Mouse (Mus musculus): ENCODE measurements around the gene Pomgnt1. TPM values are rescaled to one million over a fixed set of nuclear protein-coding genes. Genes with fewer than 3 reads are reported as not detected.
A peak's percentile ranks its signal among the peaks of the same experiment; 100 is the strongest.

Pomgnt1 gene
- polyA plus RNA-seq, 1 experiment from 2014 or later: 56.9 TPM

DNA sequence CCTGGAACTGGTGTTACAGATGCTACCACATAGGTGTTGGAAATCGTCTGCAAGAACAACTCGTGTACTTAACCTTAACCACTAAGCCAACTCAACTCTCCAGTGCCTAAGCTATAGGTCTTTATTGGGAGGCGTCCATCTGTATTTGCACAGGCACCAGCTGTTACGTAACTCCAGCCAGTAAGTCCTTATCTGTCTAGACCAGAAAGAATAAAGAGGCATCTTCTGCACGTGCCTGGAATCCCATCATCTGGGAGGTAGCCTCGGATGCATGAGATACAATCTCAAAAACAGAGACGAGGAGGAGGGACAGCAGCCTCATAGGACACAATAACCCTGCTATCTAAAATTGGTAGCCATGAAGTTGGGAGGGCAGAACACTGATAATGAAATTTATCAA lies 22.7 kb upstream of the Pomgnt1 start:
- 63% methylated on average over 7 of the region's 7 CpGs for WGBS

DNA sequence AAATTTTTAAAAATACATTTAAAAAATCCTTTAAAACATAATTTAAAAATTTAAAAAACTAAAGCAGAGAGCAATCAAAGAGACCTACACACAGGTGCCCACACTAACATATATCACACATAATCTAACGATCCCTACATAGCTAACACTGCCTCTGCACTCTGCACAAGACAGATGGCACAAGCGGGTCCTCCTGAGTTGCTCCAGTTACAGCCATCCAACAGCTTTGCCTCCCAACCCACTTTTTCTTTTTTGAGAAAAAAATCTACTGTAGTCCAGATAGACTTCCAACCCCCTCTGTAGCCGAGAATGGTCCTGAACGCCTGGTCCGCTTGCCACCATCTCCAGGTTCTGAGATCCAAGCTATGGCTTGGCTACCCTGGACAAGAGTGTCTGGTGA lies 18.4 kb upstream of the Pomgnt1 start:
- H3K4me2 ChIP-seq: no peak overlapping the region
- H3K4me1 ChIP-seq: no peaks in the 10 kb centered on the region
- no peak overlapping the region for H3K4me3 ChIP-seq
- H3K36me3 ChIP-seq: peaks cover 80% of the 10 kb centered on the region
- no peaks in the 10 kb centered on the region for H3K9me3 ChIP-seq
- ATAC-seq (ENCODE audit: extremely low read depth, insufficient number of reproducible peaks, low FRiP score, low TSS enrichment): no peak
- WGBS: 88% methylated on average over 5 of the region's 5 CpGs
- H3K9ac ChIP-seq: no peak overlapping the region
- H3K27ac ChIP-seq (replicated peaks): no peak overlapping the region
- no peaks in the 10 kb centered on the region for H3K27me3 ChIP-seq (replicated peaks)

More for the DNA sequence above, 22.7 kb upstream of the Pomgnt1 start:
- H3K36me3 ChIP-seq: peaks cover 97% of the 10 kb centered on the region
- H3K4me1 ChIP-seq: no peaks in the 10 kb centered on the region
- no peaks in the 10 kb centered on the region for H3K27me3 ChIP-seq (replicated peaks)
- H3K4me3 ChIP-seq: no peak overlapping the region
- no peak overlapping the region for H3K9ac ChIP-seq
- no peak for ATAC-seq (ENCODE audit: extremely low read depth, insufficient number of reproducible peaks, low FRiP score, low TSS enrichment)
- H3K4me2 ChIP-seq: no peak overlapping the region
- no peaks in the 10 kb centered on the region for H3K9me3 ChIP-seq
- H3K27ac ChIP-seq (replicated peaks): no peak overlapping the region

- Histone ChIP-seq H3K9me3 (no peaks in the 10 kb centered on the region), H3K4me1 (no peaks in the 10 kb centered on the region), H3K27ac (replicated peaks) (no peak overlapping the region), H3K4me3 (no peak overlapping the region), H3K9ac (no peak overlapping the region), H3K27me3 (replicated peaks) (no peaks in the 10 kb centered on the region), H3K36me3 (peaks cover 64% of the 10 kb centered on the region), H3K4me2 (no peak overlapping the region)
- ATAC-seq (ENCODE audit: extremely low read depth, insufficient number of reproducible peaks, low FRiP score, low TSS enrichment): no peak
- WGBS: 80% methylated on average over 6 of the region's 6 CpGs
Measured at GRCm38 (mm10) chr4:116110695-116111094, 12.9 kb upstream of the Pomgnt1 start.

DNA sequence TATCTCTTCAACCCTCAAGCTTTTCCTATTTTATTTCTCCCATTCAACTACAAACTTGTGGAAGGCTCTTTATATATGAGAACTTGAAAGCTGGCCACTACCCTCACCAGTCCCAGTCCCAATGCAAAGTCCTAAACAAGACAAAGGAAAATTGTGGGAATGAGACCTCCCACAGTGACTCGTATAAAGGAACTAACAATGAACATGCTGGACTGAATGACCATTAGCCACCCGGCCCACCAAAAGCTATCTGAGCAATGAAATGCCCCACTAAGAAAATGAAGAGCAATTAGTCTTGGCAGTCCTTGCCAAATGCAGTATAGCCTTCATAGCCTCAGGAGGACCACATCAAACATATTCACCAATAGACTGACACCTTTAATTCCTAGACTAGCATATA lies 12.2 kb upstream of the Pomgnt1 start:
- H3K27ac ChIP-seq (replicated peaks): no peak overlapping the region
- H3K9ac ChIP-seq: no peak overlapping the region
- no peaks in the 10 kb centered on the region for H3K4me1 ChIP-seq
- H3K27me3 ChIP-seq (replicated peaks): no peaks in the 10 kb centered on the region
- 83% methylated on average over 2 of the region's 2 CpGs for WGBS
- peaks cover 64% of the 10 kb centered on the region for H3K36me3 ChIP-seq
- H3K9me3 ChIP-seq: no peaks in the 10 kb centered on the region
- ATAC-seq (ENCODE audit: extremely low read depth, insufficient number of reproducible peaks, low FRiP score, low TSS enrichment): no peak
- no peak overlapping the region for H3K4me2 ChIP-seq
- H3K4me3 ChIP-seq: no peak overlapping the region

- ATAC-seq (ENCODE audit: extremely low read depth, insufficient number of reproducible peaks, low FRiP score, low TSS enrichment): no peak
- Histone ChIP-seq H3K4me1 (peaks cover 21% of the 10 kb centered on the region), H3K27ac (replicated peaks) (no peak overlapping the region), H3K9me3 (no peaks in the 10 kb centered on the region), H3K4me2 (peak overlapping the region; percentile 85), H3K9ac (peak overlapping the region; percentile 83), H3K36me3 (peaks cover 22% of the 10 kb centered on the region), H3K4me3 (peak overlapping the region; percentile 70), H3K27me3 (replicated peaks) (no peaks in the 10 kb centered on the region)
- WGBS: 0% methylated on average over 1 of the region's 1 CpGs
Measured at GRCm38 (mm10) chr4:116122762-116123161, 878 bp upstream of the Pomgnt1 start.

- no peaks in the 10 kb centered on the region for H3K9me3 ChIP-seq
- no peak overlapping the region for H3K27ac ChIP-seq (replicated peaks)
- no peak overlapping the region for H3K4me2 ChIP-seq
- no peak overlapping the region for H3K9ac ChIP-seq
- H3K4me3 ChIP-seq: no peak overlapping the region
- WGBS: 81% methylated on average over 4 of the region's 4 CpGs
- no peak for ATAC-seq (ENCODE audit: extremely low read depth, insufficient number of reproducible peaks, low FRiP score, low TSS enrichment)
- peaks cover 21% of the 10 kb centered on the region for H3K4me1 ChIP-seq
- no peaks in the 10 kb centered on the region for H3K27me3 ChIP-seq (replicated peaks)
- H3K36me3 ChIP-seq: no peaks in the 10 kb centered on the region
Measured at GRCm38 (mm10) chr4:116125803-116126386, 2.3 kb downstream of the Pomgnt1 start.

GRCm38 (mm10) chr4:116127956-116128355 lies 4.3 kb downstream of the Pomgnt1 start:
- no peaks in the 10 kb centered on the region for H3K27me3 ChIP-seq (replicated peaks)
- H3K9me3 ChIP-seq: no peaks in the 10 kb centered on the region
- 75% methylated on average over 6 of the region's 6 CpGs for WGBS
- no peak overlapping the region for H3K9ac ChIP-seq
- H3K4me2 ChIP-seq: no peak overlapping the region
- H3K27ac ChIP-seq (replicated peaks): no peak overlapping the region
- no peaks in the 10 kb centered on the region for H3K36me3 ChIP-seq
- ATAC-seq (ENCODE audit: extremely low read depth, insufficient number of reproducible peaks, low FRiP score, low TSS enrichment): no peak
- H3K4me1 ChIP-seq: peaks cover 14% of the 10 kb centered on the region
- H3K4me3 ChIP-seq: no peak overlapping the region

- H3K9me3 ChIP-seq: no peaks in the 10 kb centered on the region
- no peak for ATAC-seq (ENCODE audit: extremely low read depth, insufficient number of reproducible peaks, low FRiP score, low TSS enrichment)
- 77% methylated on average over 4 of the region's 4 CpGs for WGBS
Measured at GRCm38 (mm10) chr4:116133126-116133525, 9.5 kb downstream of the Pomgnt1 start.

GRCm38 (mm10) chr4:116134990-116135389 lies 11.3 kb downstream of the Pomgnt1 start:
- no peak for ATAC-seq (ENCODE audit: extremely low read depth, insufficient number of reproducible peaks, low FRiP score, low TSS enrichment)
- Histone ChIP-seq H3K9ac (no peak overlapping the region), H3K36me3 (0 out of 2 replicates have a peak, but pooled peaks cover 9% of the 10 kb centered on the region), H3K4me1 (peaks cover 7% of the 10 kb centered on the region; the same call in 1 of the 2 replicates), H3K4me2 (no peak overlapping the region), H3K9me3 (no peaks in the 10 kb centered on the region), H3K27me3 (replicated peaks) (no peaks in the 10 kb centered on the region), H3K4me3 (no peak overlapping the region), H3K27ac (replicated peaks) (no peak overlapping the region)
- WGBS: 38% methylated on average over 2 of the region's 2 CpGs

More at GRCm38 (mm10) chr4:116133126-116133525, 9.5 kb downstream of the Pomgnt1 start:
- Histone ChIP-seq H3K9ac (no peak overlapping the region), H3K27ac (replicated peaks) (no peak overlapping the region), H3K36me3 (0 out of 2 replicates have a peak, but pooled peaks cover 9% of the 10 kb centered on the region), H3K4me1 (peaks cover 7% of the 10 kb centered on the region; the same call in 1 of the 2 replicates), H3K4me3 (no peak overlapping the region), H3K4me2 (no peak overlapping the region), H3K27me3 (replicated peaks) (no peaks in the 10 kb centered on the region)

DNA sequence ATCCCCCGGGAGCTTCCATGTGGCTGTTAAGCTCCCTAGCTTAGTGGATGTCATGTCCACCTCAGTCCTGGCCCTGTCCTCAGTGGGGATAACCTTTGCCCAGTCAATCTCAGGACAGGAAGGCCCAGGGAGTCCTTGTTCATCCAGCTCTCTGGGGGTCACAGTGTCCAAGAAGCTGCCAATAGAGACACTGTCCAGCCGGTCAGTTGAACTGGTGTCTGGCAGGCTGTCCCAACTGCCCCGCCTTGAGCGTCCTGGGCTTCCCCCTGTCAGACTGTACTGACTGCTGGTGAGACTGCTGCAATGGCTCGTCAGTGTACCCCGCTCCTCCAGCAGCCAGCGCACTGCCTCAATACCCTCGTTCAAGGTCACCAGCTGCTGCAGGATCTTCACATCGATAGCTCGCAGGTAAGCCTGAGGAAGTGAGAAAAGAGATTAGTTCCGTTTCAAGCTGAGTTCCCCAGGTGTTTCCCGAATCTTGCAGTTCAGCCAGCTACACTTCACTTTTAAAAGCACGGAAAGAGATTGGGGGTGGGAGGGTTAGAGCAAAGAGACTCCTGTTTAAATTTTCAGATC lies 13.9 kb downstream of the Pomgnt1 start:
- no peak for ATAC-seq (ENCODE audit: extremely low read depth, insufficient number of reproducible peaks, low FRiP score, low TSS enrichment)
- WGBS: 33% methylated on average over 13 of the region's 13 CpGs
- Histone ChIP-seq H3K4me3 (no peak overlapping the region), H3K9ac (peak overlapping the region; percentile 9; the same call in 1 of the 2 replicates), H3K27me3 (replicated peaks) (peaks cover 2% of the 10 kb centered on the region; the same call in 1 of the 2 replicates), H3K27ac (replicated peaks) (no peak overlapping the region), H3K4me1 (peaks cover 18% of the 10 kb centered on the region), H3K4me2 (no peak overlapping the region), H3K9me3 (no peaks in the 10 kb centered on the region), H3K36me3 (0 out of 2 replicates have a peak, but pooled peaks cover 9% of the 10 kb centered on the region)

- no peak overlapping the region for H3K4me2 ChIP-seq
- no peaks in the 10 kb centered on the region for H3K9me3 ChIP-seq
- WGBS: 68% methylated on average over 7 of the region's 7 CpGs
- 0 out of 2 replicates have a peak, but pooled peaks cover 9% of the 10 kb centered on the region for H3K36me3 ChIP-seq
- peaks cover 33% of the 10 kb centered on the region for H3K4me1 ChIP-seq
- 0 out of 2 replicates have a peak overlapping the region, but pooled peaks have one; percentile 8 for H3K27ac ChIP-seq (replicated peaks)
- H3K27me3 ChIP-seq (replicated peaks): peaks cover 15% of the 10 kb centered on the region
- no peak overlapping the region for H3K9ac ChIP-seq
- H3K4me3 ChIP-seq: no peak overlapping the region
- no peak for ATAC-seq (ENCODE audit: extremely low read depth, insufficient number of reproducible peaks, low FRiP score, low TSS enrichment)
Measured at GRCm38 (mm10) chr4:116140801-116141574, 17.3 kb downstream of the Pomgnt1 start.
